Mouse (Mus musculus) stomach, embryonic 14.5 days (tissue): ENCODE results near the gene Gm20388. TPM values are rescaled to one million over a fixed set of nuclear protein-coding genes. Genes with fewer than 3 reads are reported as not detected.
"Not testable (repeated sequence)": the region's sequence is repeated elsewhere in the genome, so short reads cannot be mapped to it uniquely, and the experiment has no call there.

Source experiments
- ATAC-seq: fragments of 200-750 bp; cut with Nextera tagmentation; 2 replicates; pipeline ENCODE4 v1.8.0; 2017; ENCODE audit warnings: low read depth, moderate TSS enrichment; ENCODE audit not compliant: insufficient number of reproducible peaks, insufficient read depth, low FRiP score
- H3K27ac ChIP-seq: fragments of 300-500 bp; sonication (generic); 2 replicates; pipeline ENCODE4 v1.5.1; 2014; ENCODE audit warnings: mild to moderate bottlenecking, low read length, moderate library complexity, mixed read lengths
- H3K27me3 ChIP-seq: fragments of 300-500 bp; sonication (generic); 2 replicates; pipeline ENCODE4 v1.6.1; 2014; ENCODE audit warnings: low read length, control low read depth, mixed read lengths; ENCODE audit not compliant: control insufficient read depth, insufficient read depth
- H3K36me3 ChIP-seq: fragments of 300-500 bp; sonication (generic); 2 replicates; pipeline ENCODE4 v1.6.1; 2014; ENCODE audit warnings: mild to moderate bottlenecking, control low read depth, low read length, moderate library complexity, mixed read lengths; ENCODE audit not compliant: control insufficient read depth, insufficient read depth
- H3K4me1 ChIP-seq: fragments of 300-500 bp; sonication (generic); 2 replicates; pipeline ENCODE4 v1.6.1; 2014; ENCODE audit warnings: low read length, control low read depth, mixed read lengths; ENCODE audit not compliant: control insufficient read depth, insufficient read depth
- H3K4me2 ChIP-seq: fragments of 300-500 bp; sonication (generic); replicated peaks from 2 replicates; pipeline ENCODE4 v1.6.1; 2014; ENCODE audit warnings: low read depth, low read length, control low read depth
- H3K4me3 ChIP-seq: fragments of 300-500 bp; sonication (generic); 2 replicates; pipeline ENCODE4 v1.5.1; 2014; ENCODE audit warnings: low read depth, low read length, control low read depth
- H3K9ac ChIP-seq: fragments of 300-500 bp; sonication (generic); replicated peaks from 2 replicates; pipeline ENCODE4 v1.6.1; 2014; ENCODE audit warnings: low read depth, mild to moderate bottlenecking, control low read depth, low read length, moderate library complexity, mixed read lengths
- H3K9me3 ChIP-seq: fragments of 300-500 bp; sonication (generic); 2 replicates; pipeline ENCODE4 v1.6.1; 2016; ENCODE audit warnings: low read depth, low read length, control low read depth; ENCODE audit not compliant: control insufficient read depth
- WGBS: fragments of 180-500 bp; shearing (Covaris S2); extraction: QIAGEN DNeasy Blood & Tissue Kit; methylation state at CpG from one replicate; pipeline ENCODE4 v1.1.7; 2014; 5-methylcytosine and 5-hydroxymethylcytosine counted together
- polyA plus RNA-seq: library from polyadenylated mRNA; unstranded; fragments of >200 nt; fragmentation: Nextera tagmentation; extraction: Ambion mirVana; gene quantifications from 2 replicates; pipeline ENCODE4 v1.2.1, GENCODE M21; 2014

The Gm20388 gene
- polyA plus RNA-seq, 1 experiment from 2014 or later = 11.4 TPM

GRCm38 (mm10) chr8:123212321-123213117 lies 3301.9 kb downstream of the Gm20388 start, which contains the start of the genes Chmp1a and Spata33:
Gene Chmp1a, minus strand, starts transcription at chr8:123212763.
Gene Spata33, plus strand, starts transcription at chr8:123212832.
- peak within 1 kb of the TSS; percentile 89 for H3K4me2 ChIP-seq
- peak within 1 kb of the TSS; percentile 95 for H3K9ac ChIP-seq
- peaks cover 10% of the 10 kb centered on the region for H3K4me1 ChIP-seq
- peak; percentile 95 for ATAC-seq
- peaks cover 16% of the 10 kb centered on the region for H3K36me3 ChIP-seq
- no peaks in the 10 kb centered on the region for H3K9me3 ChIP-seq
- WGBS = under 1% methylated on average over 71 of the region's 76 CpGs
- peak within 1 kb of the TSS; percentile 96 for H3K4me3 ChIP-seq
- H3K27ac ChIP-seq = peak within 1 kb of the TSS; percentile 39; the same call in 1 of the 2 replicates
- no peaks in the 10 kb centered on the region for H3K27me3 ChIP-seq

GRCm38 (mm10) chr8:123213118-123213772 lies 3302.6 kb downstream of the Gm20388 start:
- Histone ChIP-seq H3K36me3 (peaks cover 8% of the 10 kb centered on the region), H3K4me3 (peak overlapping the region; percentile 96), H3K4me2 (peak overlapping the region; percentile 57), H3K27me3 (no peaks in the 10 kb centered on the region), H3K27ac (no peak overlapping the region), H3K4me1 (peaks cover 10% of the 10 kb centered on the region), H3K9ac (peak overlapping the region; percentile 22), H3K9me3 (no peaks in the 10 kb centered on the region)
- ATAC-seq = no peak; the same call in 1 of the 2 replicates
- 14% methylated on average over 22 of the region's 22 CpGs for WGBS

GRCm38 (mm10) chr8:123215430-123215829 lies 3304.8 kb downstream of the Gm20388 start:
- ATAC-seq = no peak
- H3K9ac ChIP-seq = no peak overlapping the region
- H3K36me3 ChIP-seq = no peaks in the 10 kb centered on the region
- H3K9me3 ChIP-seq = no peaks in the 10 kb centered on the region
- H3K4me1 ChIP-seq = peaks cover 10% of the 10 kb centered on the region
- H3K27ac ChIP-seq = no peak overlapping the region
- H3K4me2 ChIP-seq = no peak overlapping the region
- H3K27me3 ChIP-seq = no peaks in the 10 kb centered on the region
- 81% methylated on average over 3 of the region's 3 CpGs for WGBS
- H3K4me3 ChIP-seq = no peak overlapping the region

GRCm38 (mm10) chr8:123220917-123221316 lies 3310.3 kb downstream of the Gm20388 start:
- Histone ChIP-seq H3K9me3 (no peaks in the 10 kb centered on the region), H3K4me1 (peaks cover 9% of the 10 kb centered on the region), H3K9ac (no peak overlapping the region), H3K4me2 (no peak overlapping the region), H3K36me3 (no peaks in the 10 kb centered on the region), H3K27me3 (no peaks in the 10 kb centered on the region), H3K4me3 (no peak overlapping the region), H3K27ac (no peak overlapping the region)
- no peak for ATAC-seq
- WGBS = 71% methylated on average over 1 of the region's 1 CpGs

- H3K27me3 ChIP-seq = no peaks in the 10 kb centered on the region
- H3K36me3 ChIP-seq = peaks cover 24% of the 10 kb centered on the region
- no peaks in the 10 kb centered on the region for H3K9me3 ChIP-seq
- H3K9ac ChIP-seq = peak within 1 kb of the TSS; percentile 88
- WGBS = 2% methylated on average over 59 of the region's 59 CpGs
- peak within 1 kb of the TSS; percentile 90 for H3K4me3 ChIP-seq
- peak within 1 kb of the TSS; percentile 85 for H3K27ac ChIP-seq
- H3K4me2 ChIP-seq = peak within 1 kb of the TSS; percentile 91
- peak; percentile 91 for ATAC-seq
- peaks cover 9% of the 10 kb centered on the region for H3K4me1 ChIP-seq
These were observed 3313.9 kb downstream of the Gm20388 start, which contains the start of gene Cdk10 for GRCm38 (mm10) chr8:123224278-123225266. Gene Cdk10, plus strand, starts transcription at chr8:123224842.

- Histone ChIP-seq H3K4me3 (no peak overlapping the region), H3K4me2 (no peak overlapping the region), H3K36me3 (peaks cover 27% of the 10 kb centered on the region), H3K27ac (no peak overlapping the region), H3K9ac (no peak overlapping the region), H3K4me1 (peaks cover 9% of the 10 kb centered on the region), H3K27me3 (no peaks in the 10 kb centered on the region), H3K9me3 (no peaks in the 10 kb centered on the region)
- WGBS = 95% methylated on average over 1 of the region's 1 CpGs
- no peak for ATAC-seq
These were observed 3317.8 kb downstream of the Gm20388 start for GRCm38 (mm10) chr8:123228416-123228815.

- H3K4me3 ChIP-seq, ATAC-seq, H3K27ac ChIP-seq, H3K9ac ChIP-seq, H3K4me2 ChIP-seq, H3K4me1 ChIP-seq, H3K27me3 ChIP-seq, H3K9me3 ChIP-seq: not testable (repeated sequence)
- 82% methylated on average over 9 of the region's 11 CpGs for WGBS
- H3K36me3 ChIP-seq = peaks cover 27% of the 10 kb centered on the region
These were observed 3319.7 kb downstream of the Gm20388 start for GRCm38 (mm10) chr8:123230326-123230725.

- Histone ChIP-seq H3K9ac (no peak overlapping the region), H3K9me3 (no peaks in the 10 kb centered on the region), H3K36me3 (peaks cover 26% of the 10 kb centered on the region), H3K27me3 (no peaks in the 10 kb centered on the region), H3K27ac (no peak overlapping the region), H3K4me2 (no peak overlapping the region), H3K4me3 (no peak overlapping the region), H3K4me1 (peaks cover 9% of the 10 kb centered on the region; the same call in 1 of the 2 replicates)
- ATAC-seq = no peak
- WGBS = 51% methylated on average over 5 of the region's 5 CpGs
These were observed 3321.1 kb downstream of the Gm20388 start for GRCm38 (mm10) chr8:123231742-123232141.
